Mouse (Mus musculus) liver, embryonic 14.5 days (tissue): ENCODE measurements at regions not wholly inside any gene's neighbourhood (a gene's known extent, or its start where the extent isn't known, plus 50 kb on each side); places are given as distances from the start of the nearest gene placed in this dataset.
A peak's percentile ranks its signal among the peaks of the same experiment; 100 is the strongest.

Source experiments
- ATAC-seq: fragments of 200-750 bp; cut with Nextera tagmentation; 2 replicates; pipeline ENCODE4 v1.8.0; 2017; ENCODE audit warnings: moderate number of reproducible peaks, mild to moderate bottlenecking, moderate library complexity; ENCODE audit not compliant: insufficient read depth
- DNase-seq, 3 experiments: peaks; one replicate each; pipeline ENCODE4 v3.0.0-alpha.2; 2012 to 2013; ENCODE audit warnings: low read depth in 3 of 3, low spot score in 3 of 3
- H3K27ac ChIP-seq: fragments of 300-500 bp; sonication (generic); 2 replicates; pipeline ENCODE4 v1.5.1; 2014; ENCODE audit warnings: moderate library complexity, mild to moderate bottlenecking, control low read depth, inconsistent platforms
- H3K27me3 ChIP-seq: fragments of 300-500 bp; sonication (generic); 2 replicates; pipeline ENCODE4 v1.6.1; 2014; ENCODE audit warnings: mild to moderate bottlenecking, low read length, moderate library complexity; ENCODE audit not compliant: control insufficient read depth, insufficient read depth
- H3K36me3 ChIP-seq: fragments of 300-500 bp; sonication (generic); replicated peaks from 2 replicates; pipeline ENCODE4 v1.6.1; 2014; ENCODE audit warnings: low read depth; ENCODE audit not compliant: control insufficient read depth, insufficient read depth
- H3K4me1 ChIP-seq, 2 experiments: fragments of 200-500 bp in 1 of 2; fragments of 300-500 bp in 1 of 2; sonication (generic) in 1 of 2; replicated peaks; 2 replicates each; pipeline ENCODE4 v1.6.1; 2012 to 2014; ENCODE audit warnings: antibody characterized with exemption in 1 of 2, inconsistent platforms in 1 of 2, low read length in 1 of 2; ENCODE audit not compliant: control insufficient read depth in 2 of 2, insufficient read depth in 2 of 2
- H3K4me2 ChIP-seq: fragments of 300-500 bp; sonication (generic); 2 replicates; pipeline ENCODE4 v1.6.1; 2014; ENCODE audit warnings: low read depth, mild to moderate bottlenecking, control low read depth, moderate library complexity
- H3K4me3 ChIP-seq, 2 experiments: fragments of 200-500 bp in 1 of 2; fragments of 300-500 bp in 1 of 2; sonication (generic) in 1 of 2; 2 replicates each; pipeline ENCODE4 v1.5.1; 2012 to 2014; ENCODE audit warnings: low read depth in 2 of 2, low read length in 2 of 2, mild to moderate bottlenecking in 2 of 2, control low read depth in 1 of 2, inconsistent platforms in 1 of 2, moderate library complexity in 1 of 2; ENCODE audit not compliant: insufficient read depth in 1 of 2
- H3K9ac ChIP-seq: fragments of 300-500 bp; sonication (generic); replicated peaks from 2 replicates; pipeline ENCODE4 v1.6.1; 2014; ENCODE audit warnings: mild to moderate bottlenecking, control low read depth, moderate library complexity
- H3K9me3 ChIP-seq: fragments of 300-500 bp; sonication (generic); 2 replicates; pipeline ENCODE4 v1.6.1; 2016; ENCODE audit warnings: low read length, mixed read lengths; ENCODE audit not compliant: control insufficient read depth
- CTCF ChIP-seq: IDR thresholded peaks from 2 replicates; pipeline ENCODE4 v1.5.1; 2016; ENCODE audit warnings: antibody characterized with exemption, low read depth, control low read depth
- EP300 ChIP-seq: IDR thresholded peaks from 2 replicates; pipeline ENCODE4 v1.6.1; 2016; ENCODE audit warnings: antibody characterized with exemption, low read depth
- WGBS: fragments of 180-500 bp; shearing (Covaris S2); extraction: QIAGEN DNeasy Blood & Tissue Kit; methylation state at CpG from one replicate; pipeline ENCODE4 v1.1.7; 2014; ENCODE audit not compliant: insufficient replicate concordance; 5-methylcytosine and 5-hydroxymethylcytosine counted together

DNA sequence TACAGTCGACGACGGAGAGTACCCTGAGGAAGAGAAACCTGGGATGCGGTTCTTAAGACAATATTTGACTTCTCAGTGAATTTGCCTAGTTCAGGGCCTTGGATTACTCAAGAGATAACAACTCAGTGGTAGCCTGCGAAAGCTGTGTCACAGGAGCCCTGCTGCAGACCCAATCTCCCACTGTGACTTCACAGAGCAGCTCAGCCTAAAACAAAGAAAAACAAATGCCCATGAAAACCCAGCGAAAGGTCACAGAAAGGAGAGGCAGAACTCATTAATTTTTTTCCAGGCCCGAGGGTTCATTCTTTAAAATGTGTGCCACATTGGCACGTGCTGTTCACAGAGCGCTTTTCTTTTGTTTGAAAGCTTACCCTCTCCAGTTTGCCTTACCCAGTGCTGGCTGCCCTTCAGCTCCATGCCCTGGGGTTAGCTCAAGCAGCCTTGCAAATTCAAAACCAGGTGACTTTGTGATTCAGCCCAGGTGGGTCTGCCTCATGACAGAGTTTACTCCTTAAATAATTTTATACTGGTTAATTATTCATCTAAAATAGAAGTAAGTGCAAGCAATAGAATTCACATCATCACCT is 1085.5 kb upstream of the Adgrl4 start:
- ATAC-seq (no peak), DNase-seq (no peak)
- no peak overlapping the region for H3K4me2 ChIP-seq
- H3K27ac ChIP-seq = no peak overlapping the region
- H3K9me3 ChIP-seq = no peaks in the 10 kb centered on the region
- 51% methylated on average over 9 of the region's 9 CpGs for WGBS
- H3K4me1 ChIP-seq = no peaks in the 10 kb centered on the region
- no peak overlapping the region for H3K4me3 ChIP-seq
- H3K36me3 ChIP-seq = no peaks in the 10 kb centered on the region
- H3K27me3 ChIP-seq = no peaks in the 10 kb centered on the region
- H3K9ac ChIP-seq = no peak overlapping the region
- TF ChIP-seq EP300 = no peak
- no peak for TF ChIP-seq CTCF

DNA sequence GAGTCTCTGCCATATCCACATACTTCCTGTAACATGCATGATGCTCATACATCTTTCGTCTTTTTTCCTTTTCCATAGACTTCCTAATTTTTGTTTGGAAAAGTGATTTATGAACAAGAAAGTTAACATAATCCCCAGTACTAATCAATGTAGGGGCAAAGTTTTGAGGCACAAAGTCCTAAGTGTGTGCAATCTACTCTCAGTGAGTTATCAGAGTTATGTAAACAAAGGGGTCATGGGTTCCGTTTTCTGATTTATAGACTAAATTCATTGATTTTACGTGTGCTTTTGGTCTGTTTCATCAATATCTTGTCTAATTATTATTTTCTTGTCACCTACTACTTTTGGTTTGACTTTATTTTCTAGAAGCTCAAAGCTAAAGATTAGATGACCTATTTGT is 1071.9 kb upstream of the Adgrl4 start:
- DNase-seq (no peak), ATAC-seq (no peak)
- no peaks in the 10 kb centered on the region for H3K27me3 ChIP-seq
- H3K4me1 ChIP-seq = no peaks in the 10 kb centered on the region
- no peaks in the 10 kb centered on the region for H3K36me3 ChIP-seq
- H3K9me3 ChIP-seq = no peaks in the 10 kb centered on the region
- no peak overlapping the region for H3K27ac ChIP-seq
- no peak overlapping the region for H3K4me2 ChIP-seq
- 52% methylated on average over 3 of the region's 3 CpGs for WGBS
- H3K4me3 ChIP-seq = no peak overlapping the region
- TF ChIP-seq CTCF (no peak), EP300 (no peak)
- no peak overlapping the region for H3K9ac ChIP-seq

DNA sequence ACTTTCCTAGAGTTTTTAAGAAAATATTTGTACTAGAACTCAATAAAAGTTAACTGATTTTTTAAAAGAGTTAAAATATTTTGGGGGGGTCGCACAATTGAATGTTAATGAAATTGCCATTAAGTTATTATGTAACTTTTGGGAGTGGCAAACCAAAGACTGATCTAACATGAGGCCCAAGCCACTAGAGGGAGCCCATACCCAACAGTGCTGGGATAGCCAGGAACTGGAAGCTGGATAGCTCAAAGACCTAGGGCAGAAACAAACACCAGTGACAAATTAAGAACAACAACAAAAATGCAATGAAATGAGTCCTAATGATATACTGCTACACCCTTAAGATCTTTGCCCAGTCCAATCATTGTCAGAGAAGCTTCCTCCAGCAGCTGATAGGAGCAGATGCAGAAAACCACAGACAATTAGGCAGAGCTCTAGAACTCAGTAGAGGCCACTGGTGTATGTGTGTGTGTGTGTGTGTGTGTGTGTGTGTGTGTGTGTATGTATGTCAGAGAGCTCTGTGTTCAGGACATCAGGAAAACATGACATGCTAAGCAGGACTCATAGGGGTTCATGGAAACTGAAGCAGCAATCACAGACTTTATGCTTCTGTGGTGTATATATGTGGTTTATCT is 1052.6 kb upstream of the Adgrl4 start:
- WGBS = 7% methylated on average over 1 of the region's 1 CpGs
- Histone ChIP-seq H3K9ac (no peak overlapping the region), H3K9me3 (no peaks in the 10 kb centered on the region), H3K27me3 (no peaks in the 10 kb centered on the region), H3K36me3 (no peaks in the 10 kb centered on the region), H3K27ac (no peak overlapping the region), H3K4me3 (no peak overlapping the region), H3K4me1 (no peaks in the 10 kb centered on the region), H3K4me2 (no peak overlapping the region)
- DNase-seq = no peak
- ATAC-seq = no peak
- TF ChIP-seq CTCF (peak; percentile 44; the same call in 1 of the 2 replicates), EP300 (no peak)

DNA sequence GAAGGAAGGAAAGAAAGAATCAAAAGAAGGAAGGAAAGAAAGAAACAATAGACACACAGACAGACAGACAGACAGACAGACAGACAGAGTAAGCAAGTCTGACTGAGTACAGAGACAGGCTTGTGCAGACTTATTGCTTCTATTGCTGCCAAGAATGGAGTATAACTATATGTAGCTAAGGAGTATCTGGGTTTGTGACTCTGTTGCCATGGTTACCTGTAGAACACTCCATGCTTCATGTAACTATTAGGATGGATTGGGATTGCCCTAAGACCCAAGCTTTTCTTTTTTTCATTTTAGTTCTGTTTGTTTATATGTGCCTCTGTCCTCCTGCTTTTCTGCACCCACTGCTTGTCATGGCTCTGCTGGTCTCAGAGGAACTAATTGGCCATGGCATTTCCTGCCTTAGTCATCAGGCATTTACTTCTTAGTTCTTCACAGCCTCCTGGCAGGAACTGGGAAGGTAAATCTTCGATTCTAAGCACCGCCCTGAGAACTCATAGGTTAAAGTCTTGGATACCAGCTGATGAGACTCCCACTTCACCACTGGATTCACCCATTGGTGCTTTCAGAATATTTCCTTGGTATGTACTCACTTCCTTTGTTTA is 1035.9 kb upstream of the Adgrl4 start:
- Histone ChIP-seq H3K4me1 (no peaks in the 10 kb centered on the region), H3K4me3 (no peak overlapping the region), H3K27ac (no peak overlapping the region), H3K4me2 (no peak overlapping the region), H3K27me3 (no peaks in the 10 kb centered on the region), H3K9ac (no peak overlapping the region), H3K9me3 (no peaks in the 10 kb centered on the region), H3K36me3 (no peaks in the 10 kb centered on the region)
- TF ChIP-seq EP300 (no peak), CTCF (no peak)
- DNase-seq (no peak), ATAC-seq (no peak)
- WGBS = 45% methylated on average over 2 of the region's 2 CpGs

DNA sequence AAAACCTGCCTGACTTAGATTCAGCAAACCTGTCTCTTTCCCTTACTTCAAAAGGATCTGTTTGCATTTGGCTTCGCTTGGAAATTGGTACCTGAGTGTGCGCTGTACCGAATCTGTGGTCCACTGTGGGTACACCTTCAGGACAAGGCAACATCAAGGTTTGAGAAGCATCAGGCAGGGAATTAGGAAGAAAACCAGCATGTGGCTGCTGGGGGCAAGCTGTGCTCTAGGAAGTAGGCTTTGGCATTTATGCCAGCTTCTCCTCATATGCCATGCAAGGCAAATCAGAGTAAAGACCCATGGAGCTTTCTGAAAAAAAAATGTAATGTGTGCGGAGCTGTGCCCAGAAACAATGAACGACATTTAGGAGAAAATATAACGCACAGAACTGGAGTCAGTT is 1031.6 kb upstream of the Adgrl4 start:
- WGBS = 68% methylated on average over 6 of the region's 6 CpGs
- Histone ChIP-seq H3K9ac (no peak overlapping the region), H3K9me3 (no peaks in the 10 kb centered on the region), H3K4me3 (no peak overlapping the region), H3K36me3 (no peaks in the 10 kb centered on the region), H3K27me3 (no peaks in the 10 kb centered on the region), H3K4me1 (no peaks in the 10 kb centered on the region), H3K4me2 (no peak overlapping the region), H3K27ac (no peak overlapping the region)
- ATAC-seq (no peak), DNase-seq (no peak)
- TF ChIP-seq CTCF (no peak), EP300 (no peak)
